Mouse (Mus musculus) CH12.LX (cell line): ENCODE measurements around the gene Dusp14.

ENCODE experiments used
- CTCF ChIP-seq, 2 experiments: IDR thresholded peaks in 1 of 2; conservative IDR thresholded peaks in 1 of 2; 2 replicates each; pipeline ENCODE4 v1.5.1; 2011 to 2012; ENCODE audit warnings: low read depth in 2 of 2, low read length in 2 of 2, improper control_type of control experiment in 1 of 2, inconsistent platforms in 1 of 2, mild to moderate bottlenecking in 1 of 2, moderate library complexity in 1 of 2
- EP300 ChIP-seq: IDR thresholded peaks from 2 replicates; pipeline ENCODE4 v1.6.1; 2011; ENCODE audit warnings: low read length, improper control_type of control experiment
- MEF2A ChIP-seq: IDR thresholded peaks from 2 replicates; pipeline ENCODE4 v1.6.1; 2014; ENCODE audit warnings: low read depth, mild to moderate bottlenecking, inconsistent platforms, low read length, improper control_type of control experiment, borderline replicate concordance

GRCm38 (mm10) chr11:84013105-84013504 is 56.0 kb downstream of the Dusp14 start:
- TF ChIP-seq MEF2A, result no peak
- TF ChIP-seq EP300, result no peak
- TF ChIP-seq CTCF (conservative IDR thresholded peaks at IDR 0.05 in 1 of 2, IDR thresholded peaks at IDR 0.05 in 1 of 2; ENCODE audit: low read depth in 2 of 2, low read length in 2 of 2), result no peak
